Mouse (Mus musculus) CH12.LX (cell line): ENCODE measurements at regions not wholly inside any gene's neighbourhood (a gene's known extent, or its start where the extent isn't known, plus 50 kb on each side); places are given as distances from the start of the nearest gene placed in this dataset.

ENCODE experiments used
- DNase-seq: peaks from one replicate; pipeline ENCODE4 v3.0.0-alpha.2; 2013; ENCODE audit errors: extremely low read depth
- H3K27ac ChIP-seq: 2 replicates; pipeline ENCODE4 v1.5.1; 2012; ENCODE audit warnings: low read depth, mild to moderate bottlenecking, control low read depth, moderate library complexity; ENCODE audit not compliant: insufficient read depth
- H3K27me3 ChIP-seq: replicated peaks from 2 replicates; pipeline ENCODE3; 2012; ENCODE audit warnings: inconsistent platforms
- H3K36me3 ChIP-seq, 2 experiments: replicated peaks in 1 of 2; 2 replicates each; pipeline versions ENCODE3 to v1.6.1; 2012; ENCODE audit warnings: inconsistent platforms in 1 of 2, low read length in 1 of 2, mild to moderate bottlenecking in 1 of 2, mixed read lengths in 1 of 2, moderate library complexity in 1 of 2; ENCODE audit not compliant: control insufficient read depth in 1 of 2, insufficient read depth in 1 of 2
- H3K4me1 ChIP-seq, 2 experiments: 2 replicates each; pipeline ENCODE4 v1.6.1; 2012; ENCODE audit warnings: inconsistent platforms in 1 of 2, moderate library complexity in 1 of 2; ENCODE audit not compliant: insufficient read depth in 2 of 2, control insufficient read depth in 1 of 2
- H3K4me2 ChIP-seq: 2 replicates; pipeline ENCODE4 v1.6.1; 2012; ENCODE audit warnings: low read depth, mild to moderate bottlenecking, control low read depth; ENCODE audit not compliant: poor library complexity, insufficient read depth, severe bottlenecking
- H3K4me3 ChIP-seq, 3 experiments: fragments of 150-350 bp in 1 of 3; sonication (generic) in 1 of 3; replicated peaks in 1 of 3; 2 replicates each; pipeline versions ENCODE3 to v1.5.1; 2011 to 2012; ENCODE audit warnings: low read depth in 2 of 3, low read length in 2 of 3, mild to moderate bottlenecking in 2 of 3, moderate library complexity in 2 of 3, control low read depth in 1 of 3, improper control_type of control experiment in 1 of 3, inconsistent platforms in 1 of 3, mixed read lengths in 1 of 3; ENCODE audit not compliant: poor library complexity in 1 of 3
- H3K79me2 ChIP-seq: replicated peaks from 2 replicates; pipeline ENCODE4 v1.6.1; 2012; ENCODE audit warnings: mild to moderate bottlenecking, moderate library complexity; ENCODE audit not compliant: control insufficient read depth, poor library complexity, insufficient read depth, severe bottlenecking; ENCODE audit errors: extremely low read depth
- H3K9ac ChIP-seq: 2 replicates; pipeline ENCODE4 v1.6.1; 2012; ENCODE audit warnings: low read depth, mild to moderate bottlenecking, control low read depth, moderate library complexity; ENCODE audit not compliant: insufficient read depth
- H3K9me3 ChIP-seq: replicated peaks from 2 replicates; pipeline ENCODE3; 2012; ENCODE audit warnings: low read length, inconsistent platforms, mixed read lengths
- BHLHE40 ChIP-seq: IDR thresholded peaks from 2 replicates; pipeline ENCODE4 v1.6.1; 2011; ENCODE audit warnings: mild to moderate bottlenecking, low read depth, low read length, improper control_type of control experiment
- CHD2 ChIP-seq: IDR thresholded peaks from 2 replicates; pipeline ENCODE4 v1.6.1; 2011; ENCODE audit warnings: low read length, improper control_type of control experiment
- CTCF ChIP-seq, 2 experiments: IDR thresholded peaks in 1 of 2; conservative IDR thresholded peaks in 1 of 2; 2 replicates each; pipeline ENCODE4 v1.5.1; 2011 to 2012; ENCODE audit warnings: low read depth in 2 of 2, low read length in 2 of 2, improper control_type of control experiment in 1 of 2, inconsistent platforms in 1 of 2, mild to moderate bottlenecking in 1 of 2, moderate library complexity in 1 of 2
- E2F4 ChIP-seq: IDR thresholded peaks from 2 replicates; pipeline ENCODE4 v1.6.1; 2011; ENCODE audit warnings: low read depth, low read length, improper control_type of control experiment; ENCODE audit not compliant: insufficient replicate concordance
- EP300 ChIP-seq: IDR thresholded peaks from 2 replicates; pipeline ENCODE4 v1.6.1; 2011; ENCODE audit warnings: low read length, improper control_type of control experiment
- ETS1 ChIP-seq: conservative IDR thresholded peaks from 2 replicates; pipeline ENCODE4 v1.6.1; 2012; ENCODE audit warnings: low read depth, mild to moderate bottlenecking, inconsistent platforms, low read length, improper control_type of control experiment, moderate library complexity
- HCFC1 ChIP-seq: IDR thresholded peaks from 2 replicates; pipeline ENCODE4 v1.6.1; 2012; ENCODE audit warnings: low read depth, mild to moderate bottlenecking, inconsistent platforms, low read length, improper control_type of control experiment
- IRF4 ChIP-seq: IDR thresholded peaks from 2 replicates; pipeline ENCODE4 v1.6.1; 2014; ENCODE audit warnings: low read depth, mild to moderate bottlenecking, inconsistent platforms, low read length, improper control_type of control experiment
- MAFK ChIP-seq: IDR thresholded peaks from 2 replicates; pipeline ENCODE4 v1.6.1; 2011; ENCODE audit warnings: low read length, improper control_type of control experiment; ENCODE audit not compliant: insufficient replicate concordance
- MXI1 ChIP-seq: IDR thresholded peaks from 2 replicates; pipeline ENCODE4 v1.6.1; 2011; ENCODE audit warnings: mild to moderate bottlenecking, low read depth, low read length, improper control_type of control experiment
- NRF1 ChIP-seq: IDR thresholded peaks from 2 replicates; pipeline ENCODE4 v1.6.1; 2014; ENCODE audit warnings: low read depth, mild to moderate bottlenecking, inconsistent platforms, low read length, improper control_type of control experiment, moderate library complexity
- PAX5 ChIP-seq: IDR thresholded peaks from 2 replicates; pipeline ENCODE4 v1.6.1; 2012; ENCODE audit warnings: low read length, inconsistent platforms, mixed read lengths
- RAD21 ChIP-seq: IDR thresholded peaks from 2 replicates; pipeline ENCODE4 v1.6.1; 2011; ENCODE audit warnings: low read depth, mild to moderate bottlenecking, low read length, improper control_type of control experiment, moderate library complexity
- RCOR1 ChIP-seq: conservative IDR thresholded peaks from 2 replicates; pipeline ENCODE4 v1.6.1; 2012; ENCODE audit warnings: low read depth, mild to moderate bottlenecking, inconsistent platforms, low read length, improper control_type of control experiment
- TBP ChIP-seq: conservative IDR thresholded peaks from 2 replicates; pipeline ENCODE4 v1.6.1; 2011; ENCODE audit warnings: low read depth, low read length, improper control_type of control experiment
- UBTF ChIP-seq: IDR thresholded peaks from 2 replicates; pipeline ENCODE4 v1.6.1; 2012; ENCODE audit warnings: low read depth, mild to moderate bottlenecking, inconsistent platforms, low read length, improper control_type of control experiment, moderate library complexity
- ZC3H11A ChIP-seq: IDR thresholded peaks from 2 replicates; pipeline ENCODE4 v1.6.1; 2012; ENCODE audit warnings: low read depth, mild to moderate bottlenecking, inconsistent platforms, low read length, improper control_type of control experiment
- ZKSCAN1 ChIP-seq: IDR thresholded peaks from 2 replicates; pipeline ENCODE4 v1.6.1; 2012; ENCODE audit warnings: low read depth, inconsistent platforms, low read length, improper control_type of control experiment, borderline replicate concordance
- ZMIZ1 ChIP-seq: IDR thresholded peaks from 2 replicates; pipeline ENCODE4 v1.6.1; 2012; ENCODE audit warnings: low read depth, mild to moderate bottlenecking, inconsistent platforms, low read length, improper control_type of control experiment
- dilution Hi-C: fragments of 300-500 bp; cut with MboI; formaldehyde crosslinking; loops from 2 replicates; pipeline ENCODE4 v1.14.3; 2020; ENCODE audit warnings: low sequenced_read_pairs; ENCODE audit not compliant: extremely low pct_unique_long_range_greater_than_20kb, extremely low pct_ligation_motif_present
- in situ Hi-C: fragments of 300-500 bp; cut with MboI; formaldehyde crosslinking; loops from 3 replicates; pipeline ENCODE4 v1.14.3; 2019; ENCODE audit warnings: low sequenced_read_pairs, low pct_ligation_motif_present, low pct_unique_long_range_greater_than_20kb, mixed read lengths

DNA sequence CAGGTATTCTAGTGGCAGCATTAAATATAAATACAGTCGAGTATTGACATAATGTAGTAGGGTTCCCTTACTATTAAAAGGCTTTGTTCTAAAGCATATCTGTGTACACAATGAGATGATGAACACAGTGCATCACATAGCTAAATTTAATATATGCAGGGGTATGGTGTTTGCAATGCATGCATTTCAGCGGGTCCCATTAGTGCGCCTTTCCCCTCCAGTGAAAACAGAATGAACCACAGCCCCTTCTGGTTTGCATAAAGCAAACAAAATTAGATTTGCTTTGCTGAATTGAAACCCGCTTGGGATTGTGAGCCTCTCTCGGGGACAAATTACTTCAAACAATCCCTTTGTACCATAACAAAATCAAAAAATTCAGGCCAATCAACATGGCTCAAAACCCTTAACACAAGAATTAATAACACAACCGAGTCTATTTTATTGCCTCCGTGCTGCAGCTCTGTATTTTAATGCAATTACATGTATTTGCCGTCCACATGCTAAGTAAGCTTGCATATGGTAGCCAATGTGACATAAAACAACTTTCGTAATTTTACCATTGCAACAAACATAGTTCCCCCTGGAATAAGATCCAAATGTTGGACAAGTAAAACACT is 562.6 kb upstream of the Pou3f2 start:
- Histone ChIP-seq H3K9me3 (no peaks in the 10 kb centered on the region), H3K36me3 (no peaks in the 10 kb centered on the region), H3K9ac (no peak overlapping the region), H3K4me3 (no peak overlapping the region), H3K4me2 (no peak overlapping the region), H3K79me2 (no peaks in the 10 kb centered on the region), H3K4me1 (no peaks in the 10 kb centered on the region), H3K27me3 (no peaks in the 10 kb centered on the region), H3K27ac (no peak overlapping the region)
- in situ Hi-C loops = no loop called here
- DNase-seq = no peak
- TF ChIP-seq ETS1 (no peak), ZKSCAN1 (no peak), RCOR1 (no peak), MAFK (no peak), HCFC1 (no peak), EP300 (no peak), NRF1 (no peak), E2F4 (no peak), CHD2 (no peak)
- dilution Hi-C loops = no loop called here

DNA sequence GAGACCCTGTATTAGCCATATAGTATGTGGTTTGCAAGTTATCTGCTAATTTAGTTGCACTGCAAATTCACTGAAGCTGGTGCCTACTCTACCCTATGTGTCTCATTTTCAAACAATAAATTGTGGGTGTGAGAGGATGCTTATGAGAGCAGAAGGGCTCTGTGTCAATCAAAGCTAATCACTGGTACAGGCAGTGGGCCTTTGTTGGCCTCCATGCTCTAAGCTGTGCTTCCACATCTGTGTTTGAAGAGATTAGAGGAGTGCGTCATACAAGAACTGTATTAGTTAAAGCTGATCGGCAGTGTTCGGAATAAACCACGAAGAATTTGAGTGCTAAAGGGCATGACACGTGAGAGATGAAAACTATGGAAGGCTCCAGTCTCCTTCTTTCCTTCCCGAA is 549.6 kb upstream of the Pou3f2 start:
- no peak overlapping the region for H3K27ac ChIP-seq
- dilution Hi-C loops (no loop called here), in situ Hi-C loops (no loop called here)

More for the DNA sequence above, 549.6 kb upstream of the Pou3f2 start:
- H3K36me3 ChIP-seq = no peaks in the 10 kb centered on the region
- no peak for DNase-seq
- TF ChIP-seq TBP (no peak), BHLHE40 (no peak), E2F4 (no peak), ZMIZ1 (no peak), UBTF (no peak), PAX5 (no peak), CTCF (conservative IDR thresholded peaks at IDR 0.05 in 1 of 2, IDR thresholded peaks at IDR 0.05 in 1 of 2; ENCODE audit: low read depth in 2 of 2, low read length in 2 of 2) (no peak), RAD21 (no peak), IRF4 (no peak), ZKSCAN1 (no peak), EP300 (no peak), MXI1 (no peak), ZC3H11A (no peak)
- TF ChIP-seq, all 38 proteins: peak for 0
- no peaks in the 10 kb centered on the region for H3K79me2 ChIP-seq
- H3K27me3 ChIP-seq = no peaks in the 10 kb centered on the region
- H3K4me2 ChIP-seq = no peak overlapping the region
- no peak overlapping the region for H3K4me3 ChIP-seq
- no peak overlapping the region for H3K9ac ChIP-seq
- H3K9me3 ChIP-seq = no peaks in the 10 kb centered on the region
- no peaks in the 10 kb centered on the region for H3K4me1 ChIP-seq
